Mouse (Mus musculus) heart, embryonic 14.5 days (tissue): ENCODE results near the gene Rtel1. TPM values are rescaled to one million over a fixed set of nuclear protein-coding genes. Genes with fewer than 3 reads are reported as not detected.

Experiments used
- ATAC-seq: fragments of 200-750 bp; cut with Nextera tagmentation; 2 replicates; pipeline ENCODE4 v1.8.0; 2017; ENCODE audit warnings: low read depth, moderate TSS enrichment; ENCODE audit not compliant: insufficient number of reproducible peaks, insufficient read depth, low FRiP score
- H3K27ac ChIP-seq, 2 experiments: fragments of 200-500 bp in 1 of 2; fragments of 300-500 bp in 1 of 2; sonication (generic) in 1 of 2; replicated peaks in 1 of 2; 2 replicates each; pipeline ENCODE4 v1.5.1; 2012 to 2014; ENCODE audit warnings: low read depth in 2 of 2, low read length in 2 of 2, control low read depth in 1 of 2, mild to moderate bottlenecking in 1 of 2, mixed read lengths in 1 of 2; ENCODE audit not compliant: control insufficient read depth in 1 of 2, insufficient read depth in 1 of 2
- H3K27me3 ChIP-seq: fragments of 300-500 bp; sonication (generic); 2 replicates; pipeline ENCODE4 v1.6.1; 2014; ENCODE audit warnings: mild to moderate bottlenecking, low read length, control low read depth; ENCODE audit not compliant: control insufficient read depth, insufficient read depth
- H3K36me3 ChIP-seq: fragments of 300-500 bp; sonication (generic); 2 replicates; pipeline ENCODE4 v1.6.1; 2014; ENCODE audit warnings: mild to moderate bottlenecking, control low read depth, low read length, mixed read lengths; ENCODE audit not compliant: control insufficient read depth, insufficient read depth
- H3K4me1 ChIP-seq, 2 experiments: fragments of 200-500 bp in 1 of 2; fragments of 300-500 bp in 1 of 2; sonication (generic) in 1 of 2; 2 replicates each; pipeline ENCODE4 v1.6.1; 2012 to 2014; ENCODE audit warnings: low read length in 2 of 2, control low read depth in 1 of 2, mixed read lengths in 1 of 2; ENCODE audit not compliant: control insufficient read depth in 2 of 2, insufficient read depth in 2 of 2
- H3K4me2 ChIP-seq: fragments of 300-500 bp; sonication (generic); 2 replicates; pipeline ENCODE4 v1.6.1; 2014; ENCODE audit warnings: mild to moderate bottlenecking, low read length
- H3K4me3 ChIP-seq, 2 experiments: fragments of 200-500 bp in 1 of 2; fragments of 300-500 bp in 1 of 2; sonication (generic) in 1 of 2; 2 replicates each; pipeline ENCODE4 v1.5.1; 2012 to 2014; ENCODE audit warnings: low read length in 2 of 2, mild to moderate bottlenecking in 2 of 2, control low read depth in 1 of 2, low read depth in 1 of 2, moderate library complexity in 1 of 2; ENCODE audit not compliant: control insufficient read depth in 1 of 2, insufficient read depth in 1 of 2
- H3K9ac ChIP-seq: fragments of 300-500 bp; sonication (generic); 2 replicates; pipeline ENCODE4 v1.6.1; 2014; ENCODE audit warnings: mild to moderate bottlenecking, low read length
- H3K9me3 ChIP-seq: fragments of 300-500 bp; sonication (generic); 2 replicates; pipeline ENCODE4 v1.6.1; 2016; ENCODE audit warnings: low read length, control low read depth; ENCODE audit not compliant: control insufficient read depth
- WGBS: fragments of 180-500 bp; shearing (Covaris S2); extraction: QIAGEN DNeasy Blood & Tissue Kit; methylation state at CpG from one replicate; pipeline ENCODE4 v1.1.7; 2014; 5-methylcytosine and 5-hydroxymethylcytosine counted together
- polyA plus RNA-seq: library from polyadenylated mRNA; unstranded; fragments of >200 nt; fragmentation: Nextera tagmentation; extraction: Ambion mirVana; gene quantifications from 2 replicates; pipeline ENCODE4 v1.2.1, GENCODE M21; 2014

The Rtel1 gene
- polyA plus RNA-seq, 1 experiment from 2014 or later: 21.1 TPM

GRCm38 (mm10) chr2:181364860-181365596 is 45.5 kb downstream of the Rtel1 start, which contains the start of the genes Zgpat and Arfrp1:
Zgpat (plus strand) TSS chr2:181364928.
Arfrp1 (minus strand) TSS chr2:181365404.
- Histone ChIP-seq H3K4me1 (peaks cover 3 to 31% of the 10 kb centered on the region in 2 experiments), H3K36me3 (peaks cover 58% of the 10 kb centered on the region), H3K27ac (peak within 1 kb of the TSS; percentile 85 to 90), H3K27me3 (no peaks in the 10 kb centered on the region), H3K9ac (peak within 1 kb of the TSS; percentile 93), H3K9me3 (no peaks in the 10 kb centered on the region), H3K4me2 (peak within 1 kb of the TSS; percentile 97), H3K4me3 (peak within 1 kb of the TSS; percentile 73 to 93)
- under 1% methylated on average over 64 of the region's 71 CpGs for WGBS
- peak; percentile 89 for ATAC-seq

DNA sequence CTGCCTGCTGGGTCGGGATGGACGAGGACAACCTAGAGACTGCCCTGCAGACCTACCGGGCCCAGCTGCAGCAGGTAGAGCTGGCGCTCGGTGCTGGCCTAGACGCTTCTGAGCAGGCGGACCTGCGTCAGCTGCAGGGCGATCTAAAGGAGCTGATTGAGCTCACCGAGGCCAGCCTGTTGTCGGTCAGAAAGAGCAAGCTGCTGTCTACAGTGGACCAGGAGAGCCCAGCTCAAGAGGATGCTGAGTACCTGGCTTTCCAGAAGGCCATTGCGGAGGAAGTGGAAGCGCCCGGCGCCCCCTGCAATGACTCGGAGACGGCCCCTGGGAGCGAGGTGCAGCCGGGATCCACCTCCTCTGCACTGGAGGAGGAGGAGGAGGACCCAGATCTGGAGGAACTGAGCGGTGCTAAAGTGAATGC is 46.1 kb downstream of the Rtel1 start:
- peak; percentile 28 for ATAC-seq
- Histone ChIP-seq H3K4me3 (peak overlapping the region; percentile 73 to 93), H3K27me3 (no peaks in the 10 kb centered on the region), H3K9ac (peak overlapping the region; percentile 93), H3K9me3 (no peaks in the 10 kb centered on the region), H3K4me2 (peak overlapping the region; percentile 97), H3K36me3 (peaks cover 58% of the 10 kb centered on the region), H3K27ac (peak overlapping the region; percentile 85 to 90), H3K4me1 (peaks cover 3 to 31% of the 10 kb centered on the region in 2 experiments)
- WGBS: 0% methylated on average over 20 of the region's 20 CpGs

- no peak for ATAC-seq
- no peak overlapping the region for H3K27ac ChIP-seq
- no peak overlapping the region for H3K4me3 ChIP-seq
- WGBS: 91% methylated on average over 5 of the region's 5 CpGs
- H3K27me3 ChIP-seq: no peaks in the 10 kb centered on the region
- H3K9me3 ChIP-seq: no peaks in the 10 kb centered on the region
- peaks cover 0 to 22% of the 10 kb centered on the region in 2 experiments; a peak in 3 of 4 replicates for H3K4me1 ChIP-seq
- no peak overlapping the region for H3K4me2 ChIP-seq
- H3K9ac ChIP-seq: no peak overlapping the region
- H3K36me3 ChIP-seq: peaks cover 31% of the 10 kb centered on the region
Measured at GRCm38 (mm10) chr2:181370001-181370400, 50.5 kb downstream of the Rtel1 start.

- Histone ChIP-seq H3K27ac (no peak overlapping the region), H3K36me3 (peaks cover 30% of the 10 kb centered on the region), H3K4me3 (no peak overlapping the region), H3K27me3 (no peaks in the 10 kb centered on the region), H3K4me1 (no peaks in the 10 kb centered on the region), H3K4me2 (no peak overlapping the region), H3K9ac (no peak overlapping the region), H3K9me3 (no peaks in the 10 kb centered on the region)
- ATAC-seq: no peak
- 91% methylated on average over 2 of the region's 2 CpGs for WGBS
Measured at GRCm38 (mm10) chr2:181375787-181376186, 56.2 kb downstream of the Rtel1 start.

GRCm38 (mm10) chr2:181377230-181377629 is 57.7 kb downstream of the Rtel1 start:
- Histone ChIP-seq H3K9ac (no peak overlapping the region), H3K4me2 (no peak overlapping the region), H3K4me1 (no peaks in the 10 kb centered on the region), H3K27me3 (no peaks in the 10 kb centered on the region), H3K27ac (no peak overlapping the region), H3K4me3 (no peak overlapping the region), H3K36me3 (peaks cover 42% of the 10 kb centered on the region), H3K9me3 (no peaks in the 10 kb centered on the region)
- 55% methylated on average over 2 of the region's 2 CpGs for WGBS
- ATAC-seq: no peak

DNA sequence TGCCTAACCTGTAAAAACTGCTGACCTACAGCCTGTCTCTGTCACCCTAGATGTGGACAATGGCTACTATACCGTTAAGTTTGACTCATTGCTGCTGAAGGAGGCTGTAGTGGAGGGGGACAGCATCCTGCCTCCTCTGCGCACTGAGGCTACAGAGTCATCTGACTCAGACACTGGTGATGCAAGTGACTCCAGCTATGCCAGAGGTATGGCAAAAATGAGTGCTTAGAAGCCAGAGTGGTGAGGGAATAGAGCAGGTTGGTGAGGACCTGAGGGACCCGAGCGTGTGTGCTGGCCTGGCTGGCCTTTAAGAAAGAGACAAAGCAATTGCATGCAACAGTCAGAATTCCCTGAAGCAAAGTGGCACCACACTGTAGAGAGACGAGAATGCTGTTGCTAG is 59.2 kb downstream of the Rtel1 start:
- H3K9me3 ChIP-seq: no peaks in the 10 kb centered on the region
- no peak overlapping the region for H3K4me2 ChIP-seq
- no peak overlapping the region for H3K27ac ChIP-seq
- H3K27me3 ChIP-seq: no peaks in the 10 kb centered on the region
- H3K4me1 ChIP-seq: no peaks in the 10 kb centered on the region
- ATAC-seq: no peak
- no peak overlapping the region for H3K4me3 ChIP-seq
- H3K36me3 ChIP-seq: peaks cover 57% of the 10 kb centered on the region
- 86% methylated on average over 5 of the region's 5 CpGs for whole genome bisulfite sequencing
- no peak overlapping the region for H3K9ac ChIP-seq

DNA sequence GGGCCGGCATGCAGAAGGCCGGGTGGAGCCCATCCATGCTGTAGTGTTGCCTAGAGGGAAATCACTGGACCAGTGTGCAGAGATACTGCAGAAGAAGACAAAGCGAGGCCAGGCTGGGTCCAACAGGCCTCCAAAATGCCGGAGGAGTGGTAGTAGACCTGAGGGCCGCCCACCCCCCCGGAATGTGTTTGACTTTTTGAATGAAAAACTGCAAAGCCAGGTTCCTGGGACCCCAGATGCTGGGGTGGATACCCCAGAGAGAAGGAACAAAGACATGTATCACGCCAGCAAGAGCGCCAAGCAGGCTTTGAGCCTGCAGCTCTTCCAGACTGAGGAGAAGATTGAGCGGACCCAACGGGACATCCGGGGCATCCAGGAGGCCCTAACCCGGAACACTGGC is 60.2 kb downstream of the Rtel1 start, which contains the start of gene Lime1:
Lime1 (plus strand) TSS at position 301 of the 400 bp plus-strand sequence.
- no peak for ATAC-seq
- Histone ChIP-seq H3K36me3 (peaks cover 67% of the 10 kb centered on the region), H3K4me3 (no peak within 1 kb of the TSS), H3K4me2 (no peak within 1 kb of the TSS), H3K27me3 (no peaks in the 10 kb centered on the region), H3K27ac (no peak within 1 kb of the TSS), H3K9ac (no peak within 1 kb of the TSS), H3K9me3 (no peaks in the 10 kb centered on the region), H3K4me1 (no peaks in the 10 kb centered on the region)
- WGBS: 89% methylated on average over 12 of the region's 12 CpGs
